Mouse (Mus musculus) kidney, postnatal 0 days (tissue): Measurements from ENCODE around the gene Cd40lg. TPM values are rescaled to one million over a fixed set of nuclear protein-coding genes. Genes with fewer than 3 reads are reported as not detected.

Experiments
- ATAC-seq: fragments of 200-750 bp; cut with Nextera tagmentation; replicated peaks from 2 replicates; pipeline ENCODE4 v1.8.0; 2017; ENCODE audit warnings: low read depth, moderate number of reproducible peaks, moderate TSS enrichment, moderate library complexity; ENCODE audit not compliant: low FRiP score
- DNase-seq: peaks from one replicate; pipeline ENCODE4 v3.0.0-alpha.2; 2016; ENCODE audit warnings: low spot score
- H3K27ac ChIP-seq: fragments of 300-500 bp; sonication (generic); 2 replicates; pipeline ENCODE4 v1.5.1; 2014; ENCODE audit warnings: mild to moderate bottlenecking
- H3K27me3 ChIP-seq: fragments of 300-500 bp; sonication (generic); 2 replicates; pipeline ENCODE4 v1.6.1; 2014; ENCODE audit warnings: low read length, mixed read lengths; ENCODE audit not compliant: insufficient read depth
- H3K36me3 ChIP-seq: fragments of 300-500 bp; sonication (generic); 2 replicates; pipeline ENCODE4 v1.6.1; 2014; ENCODE audit warnings: low read length, mixed read lengths; ENCODE audit not compliant: insufficient read depth
- H3K4me1 ChIP-seq: fragments of 300-500 bp; sonication (generic); replicated peaks from 2 replicates; pipeline ENCODE4 v1.6.1; 2014; ENCODE audit warnings: antibody characterized with exemption, low read length, mixed read lengths; ENCODE audit not compliant: insufficient read depth
- H3K4me2 ChIP-seq: fragments of 300-500 bp; sonication (generic); 2 replicates; pipeline ENCODE4 v1.6.1; 2014; ENCODE audit warnings: mild to moderate bottlenecking, low read length, moderate library complexity, mixed read lengths
- H3K4me3 ChIP-seq: fragments of 300-500 bp; sonication (generic); replicated peaks from 2 replicates; pipeline ENCODE4 v1.5.1; 2014; ENCODE audit warnings: low read depth, low read length
- H3K9ac ChIP-seq: fragments of 300-500 bp; sonication (generic); 2 replicates; pipeline ENCODE4 v1.6.1; 2014; ENCODE audit warnings: low read depth, low read length
- H3K9me3 ChIP-seq: fragments of 300-500 bp; sonication (generic); replicated peaks from 2 replicates; pipeline ENCODE4 v1.6.1; 2016; ENCODE audit warnings: low read length, inconsistent platforms, mixed read lengths
- CTCF ChIP-seq: IDR thresholded peaks from 2 replicates; pipeline ENCODE4 v1.5.1; 2016; ENCODE audit warnings: antibody characterized with exemption, low read depth, mild to moderate bottlenecking, moderate library complexity
- WGBS: fragments of 180-500 bp; shearing (Covaris S2); extraction: QIAGEN DNeasy Blood & Tissue Kit; methylation state at CpG from one replicate; pipeline ENCODE4 v1.1.7; 2014; 5-methylcytosine and 5-hydroxymethylcytosine counted together
- polyA plus RNA-seq: library from polyadenylated mRNA; unstranded; fragments of >200 nt; fragmentation: Nextera tagmentation; extraction: Ambion mirVana; gene quantifications from 2 replicates; pipeline ENCODE4 v1.2.1, GENCODE M21; 2015

Gene Cd40lg
- polyA plus RNA-seq, 1 experiment from 2014 or later = not detected

DNA sequence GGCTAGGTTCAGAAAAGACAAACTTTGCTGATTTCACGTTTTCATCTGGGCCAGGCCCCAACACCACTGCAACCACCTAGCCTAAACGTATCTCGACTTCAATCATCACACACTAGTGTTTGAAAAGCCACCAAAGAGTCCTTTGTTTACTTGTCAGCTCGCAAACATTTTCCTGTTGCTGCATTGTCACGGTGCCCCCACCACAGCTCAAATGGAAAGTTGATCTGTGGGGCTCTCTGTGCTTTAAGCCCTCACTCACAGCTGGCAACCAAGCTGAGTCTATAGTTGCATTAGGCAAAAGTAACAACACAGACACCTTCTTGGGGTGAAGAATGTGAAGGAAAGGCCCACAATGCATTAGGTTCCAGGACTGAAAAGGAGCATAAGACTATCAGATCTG, 4.3 kb downstream of the Cd40lg start:
- no peaks in the 10 kb centered on the region for H3K27me3 ChIP-seq
- H3K4me3 ChIP-seq = no peak overlapping the region
- H3K9me3 ChIP-seq = no peaks in the 10 kb centered on the region
- no peak for TF ChIP-seq CTCF
- H3K27ac ChIP-seq = no peak overlapping the region
- no peaks in the 10 kb centered on the region for H3K36me3 ChIP-seq
- H3K4me1 ChIP-seq = no peaks in the 10 kb centered on the region
- ATAC-seq (no peak), DNase-seq (no peak)
- no peak overlapping the region for H3K4me2 ChIP-seq
- H3K9ac ChIP-seq = no peak overlapping the region
- 73% methylated on average over 5 of the region's 5 CpGs for WGBS

DNA sequence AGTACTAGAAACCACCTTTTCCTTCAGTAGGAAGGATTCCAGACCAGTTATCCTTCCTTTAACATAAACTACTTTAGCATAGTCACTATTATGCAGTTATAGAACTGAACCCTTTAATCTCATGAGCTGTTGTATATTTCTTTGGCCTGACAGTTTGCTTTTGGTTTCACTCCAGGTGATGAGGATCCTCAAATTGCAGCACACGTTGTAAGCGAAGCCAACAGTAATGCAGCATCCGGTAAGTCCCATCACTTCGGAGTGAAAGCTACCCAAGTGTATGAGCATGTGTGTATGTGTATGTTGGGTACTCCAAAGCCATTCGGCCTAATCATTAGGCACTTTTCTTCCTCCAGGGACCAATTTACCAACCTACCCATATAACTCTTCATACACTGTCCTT, 7.6 kb downstream of the Cd40lg start:
- no peak for DNase-seq
- Histone ChIP-seq H3K4me2 (no peak overlapping the region), H3K36me3 (no peaks in the 10 kb centered on the region), H3K27ac (no peak overlapping the region), H3K4me3 (no peak overlapping the region), H3K4me1 (no peaks in the 10 kb centered on the region), H3K27me3 (no peaks in the 10 kb centered on the region), H3K9ac (no peak overlapping the region), H3K9me3 (no peaks in the 10 kb centered on the region)
- no peak for TF ChIP-seq CTCF
- WGBS = 92% methylated on average over 5 of the region's 5 CpGs
- no peak for ATAC-seq

- TF ChIP-seq CTCF = no peak
- no peak for DNase-seq
- no peak for ATAC-seq
- H3K4me3 ChIP-seq = no peak overlapping the region
- H3K9me3 ChIP-seq = no peaks in the 10 kb centered on the region
- no peak overlapping the region for H3K27ac ChIP-seq
- H3K36me3 ChIP-seq = no peaks in the 10 kb centered on the region
- H3K4me2 ChIP-seq = no peak overlapping the region
- WGBS = 77% methylated on average over 3 of the region's 3 CpGs
- no peaks in the 10 kb centered on the region for H3K27me3 ChIP-seq
- no peak overlapping the region for H3K9ac ChIP-seq
- H3K4me1 ChIP-seq = no peaks in the 10 kb centered on the region
Observed at GRCm38 (mm10) chrX:57221881-57222280, 9.9 kb downstream of the Cd40lg start.

DNA sequence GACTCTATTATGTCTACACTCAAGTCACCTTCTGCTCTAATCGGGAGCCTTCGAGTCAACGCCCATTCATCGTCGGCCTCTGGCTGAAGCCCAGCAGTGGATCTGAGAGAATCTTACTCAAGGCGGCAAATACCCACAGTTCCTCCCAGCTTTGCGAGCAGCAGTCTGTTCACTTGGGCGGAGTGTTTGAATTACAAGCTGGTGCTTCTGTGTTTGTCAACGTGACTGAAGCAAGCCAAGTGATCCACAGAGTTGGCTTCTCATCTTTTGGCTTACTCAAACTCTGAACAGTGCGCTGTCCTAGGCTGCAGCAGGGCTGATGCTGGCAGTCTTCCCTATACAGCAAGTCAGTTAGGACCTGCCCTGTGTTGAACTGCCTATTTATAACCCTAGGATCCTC, 11.4 kb downstream of the Cd40lg start:
- WGBS = 77% methylated on average over 10 of the region's 10 CpGs
- Histone ChIP-seq H3K27ac (no peak overlapping the region), H3K9ac (no peak overlapping the region), H3K4me3 (no peak overlapping the region), H3K9me3 (no peaks in the 10 kb centered on the region), H3K4me1 (no peaks in the 10 kb centered on the region), H3K4me2 (no peak overlapping the region), H3K36me3 (no peaks in the 10 kb centered on the region), H3K27me3 (no peaks in the 10 kb centered on the region)
- no peak for DNase-seq
- no peak for TF ChIP-seq CTCF
- no peak for ATAC-seq

GRCm38 (mm10) chrX:57228178-57228577, 16.2 kb downstream of the Cd40lg start:
- Histone ChIP-seq H3K4me3 (no peak overlapping the region), H3K36me3 (no peaks in the 10 kb centered on the region), H3K27ac (no peak overlapping the region), H3K4me1 (no peaks in the 10 kb centered on the region), H3K4me2 (no peak overlapping the region), H3K9ac (no peak overlapping the region), H3K27me3 (no peaks in the 10 kb centered on the region), H3K9me3 (no peaks in the 10 kb centered on the region)
- 63% methylated on average over 2 of the region's 2 CpGs for WGBS
- ATAC-seq (no peak), DNase-seq (no peak)
- TF ChIP-seq CTCF = no peak

DNA sequence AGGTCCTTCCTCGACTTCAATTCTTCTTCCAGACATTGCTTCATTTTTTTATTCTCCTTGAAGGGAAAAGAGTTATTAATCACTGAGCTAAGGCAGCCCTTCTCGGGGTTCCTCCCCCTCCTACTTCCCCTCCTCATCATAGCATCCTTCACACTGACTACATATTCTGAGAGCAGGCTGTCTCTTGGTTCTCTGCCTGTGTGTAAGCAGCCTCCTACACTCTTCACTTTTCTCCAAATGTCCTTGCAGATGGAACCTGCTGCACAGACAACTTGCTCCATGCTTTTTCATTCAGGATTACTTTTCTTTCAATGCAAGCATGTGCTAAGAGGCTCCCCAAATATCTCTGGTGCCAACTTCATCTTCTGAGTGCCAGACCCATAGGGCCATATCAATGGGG, 21.7 kb downstream of the Cd40lg start:
- ATAC-seq (no peak), DNase-seq (no peak)
- Histone ChIP-seq H3K4me3 (no peak overlapping the region), H3K27ac (no peak overlapping the region), H3K36me3 (no peaks in the 10 kb centered on the region), H3K4me1 (no peaks in the 10 kb centered on the region), H3K27me3 (no peaks in the 10 kb centered on the region), H3K9ac (no peak overlapping the region), H3K4me2 (no peak overlapping the region), H3K9me3 (no peaks in the 10 kb centered on the region)
- TF ChIP-seq CTCF = no peak
- 60% methylated on average over 2 of the region's 2 CpGs for WGBS

DNA sequence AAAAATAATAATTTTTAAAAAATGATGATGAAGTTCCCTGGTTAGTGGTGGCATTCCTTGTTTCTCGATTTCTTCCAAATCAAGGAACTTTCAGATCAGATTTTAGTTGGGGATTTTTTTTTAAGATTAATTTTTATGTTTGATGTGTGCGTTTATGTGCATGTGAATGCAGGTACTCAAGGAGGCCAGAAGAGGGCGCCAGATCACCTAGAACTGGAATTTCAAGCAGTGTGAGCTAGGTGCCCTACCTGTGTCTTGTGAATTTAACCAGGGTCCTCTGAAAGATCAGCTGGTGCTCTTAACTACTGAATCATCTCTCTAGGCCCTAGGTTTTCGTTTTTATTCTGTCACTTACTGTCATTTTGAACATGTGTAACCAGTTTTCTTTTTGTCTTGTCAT, 24.0 kb downstream of the Cd40lg start:
- ATAC-seq (no peak), DNase-seq (no peak)
- H3K4me2 ChIP-seq = no peak overlapping the region
- 66% methylated on average over 4 of the region's 4 CpGs for WGBS
- H3K36me3 ChIP-seq = no peaks in the 10 kb centered on the region
- no peaks in the 10 kb centered on the region for H3K27me3 ChIP-seq
- peak; percentile 37 for TF ChIP-seq CTCF
- no peak overlapping the region for H3K9ac ChIP-seq
- H3K27ac ChIP-seq = no peak overlapping the region
- H3K4me1 ChIP-seq = no peaks in the 10 kb centered on the region
- no peaks in the 10 kb centered on the region for H3K9me3 ChIP-seq
- H3K4me3 ChIP-seq = no peak overlapping the region
